Mouse (Mus musculus) B cell, adult 67 days (primary cell): ENCODE measurements around the gene Trpv5. TPM values are rescaled to one million over a fixed set of nuclear protein-coding genes. Genes with fewer than 3 reads are reported as not detected.

Source experiments
- total RNA-seq, 2 experiments: library from RNA; stranded (reverse); gene quantifications; 4 replicates each; pipeline ENCODE4 v1.2.4; 2023

Trpv5 gene
- not detected for total RNA-seq

DNA sequence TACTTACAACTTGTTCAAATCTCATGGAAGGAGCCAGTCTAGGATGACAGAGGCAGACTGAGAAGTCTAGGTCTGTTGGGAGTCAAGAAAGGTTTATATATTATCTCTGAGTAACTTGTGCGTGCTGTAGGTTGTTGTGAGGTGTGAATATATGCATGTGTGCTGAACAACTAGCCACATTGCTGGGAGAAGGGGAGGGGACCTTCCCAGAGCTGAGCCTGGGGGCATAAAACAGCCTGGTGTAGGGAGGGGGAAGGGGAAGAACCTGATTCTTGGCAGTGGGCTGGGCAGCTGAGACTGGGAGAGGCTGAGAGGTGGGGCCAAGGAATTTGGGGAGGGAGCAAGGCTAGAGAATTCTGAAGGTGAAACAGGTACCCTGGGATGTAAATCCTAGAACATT, at the start of gene Trpv5:
TSS of gene Trpv5 (minus strand) at position 101 of the 400 bp plus-strand sequence.

GRCm38 (mm10) chr6:41704123-41704522, 23.6 kb upstream of the Trpv5 start, which contains the start of gene Kel:
TSS of gene Kel (minus strand) at chr6:41704339.

GRCm38 (mm10) chr6:41684131-41684530, 3.6 kb upstream of the Trpv5 start, which contains the start of gene Llcfc1:
TSS of gene Llcfc1 (plus strand) at chr6:41684431.

DNA sequence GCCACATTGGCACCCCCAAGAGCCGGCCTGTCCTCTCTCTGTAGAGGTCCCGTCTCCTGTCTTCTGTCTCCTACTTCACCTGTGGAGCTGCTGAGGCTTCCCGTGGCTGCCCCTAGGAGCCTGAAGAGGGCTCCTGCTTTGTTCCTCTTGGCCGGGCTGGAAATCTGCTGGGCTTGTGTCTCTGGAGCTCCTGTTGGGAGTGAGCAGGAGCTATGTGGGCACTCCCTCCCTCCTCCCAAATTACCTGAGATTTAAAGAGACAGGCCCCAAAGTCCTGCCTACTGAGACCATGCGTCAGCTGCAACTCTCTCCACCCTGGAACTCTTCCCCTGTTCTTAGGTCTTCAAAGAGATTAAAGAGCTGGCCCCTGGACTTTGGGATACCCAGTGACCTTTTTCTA, 44.4 kb downstream of the Trpv5 start, which contains the start of gene Trpv6:
TSS of gene Trpv6 (minus strand) at position 228 of the 400 bp plus-strand sequence.

GRCm38 (mm10) chr6:41605061-41605793, 75.3 kb downstream of the Trpv5 start, which contains the start of gene Ephb6:
TSS of gene Ephb6 (plus strand) at chr6:41605482.

Other genes with a start within 250 kb of the Trpv5 start
- gene Gm10334, start 234.6 kb downstream of the Trpv5 start, total RNA-seq = not detected
- gene Prss1, start 221.8 kb downstream of the Trpv5 start, total RNA-seq = not detected
- gene Prss2, start 159.0 kb downstream of the Trpv5 start, total RNA-seq = not detected
- gene Ephb6, start 75.3 kb downstream of the Trpv5 start, total RNA-seq = 1 to 10 TPM; 1.2 to 1.8 TPM
- gene Trpv6, start 44.4 kb downstream of the Trpv5 start, total RNA-seq = not detected
- not detected for gene Llcfc1, start 3.7 kb upstream of the Trpv5 start, total RNA-seq
- gene Kel, start 23.6 kb upstream of the Trpv5 start, total RNA-seq = not detected
- not detected for gene Olfr459, start 94.4 kb upstream of the Trpv5 start, total RNA-seq
- not detected for gene Pip, start 166.8 kb upstream of the Trpv5 start, total RNA-seq
- gene Sval2, start 172.2 kb upstream of the Trpv5 start, total RNA-seq = not detected